Mouse (Mus musculus) limb, embryonic 15.5 days (tissue): ENCODE data around the gene Tmtc1. TPM values are rescaled to one million over a fixed set of nuclear protein-coding genes. Genes with fewer than 3 reads are reported as not detected.

ENCODE experiments used
- ATAC-seq: fragments of 200-750 bp; cut with Nextera tagmentation; 2 replicates; pipeline ENCODE4 v1.8.0; 2017; ENCODE audit warnings: low read depth, moderate TSS enrichment; ENCODE audit not compliant: insufficient number of reproducible peaks, low FRiP score, low TSS enrichment
- H3K27ac ChIP-seq: fragments of 300-500 bp; sonication (generic); 2 replicates; pipeline ENCODE4 v1.5.1; 2015; ENCODE audit warnings: moderate library complexity, mild to moderate bottlenecking, inconsistent platforms
- H3K27me3 ChIP-seq: fragments of 300-500 bp; sonication (generic); 2 replicates; pipeline ENCODE4 v1.6.1; 2015; ENCODE audit warnings: inconsistent platforms
- H3K36me3 ChIP-seq: fragments of 300-500 bp; sonication (generic); 2 replicates; pipeline ENCODE4 v1.6.1; 2015; ENCODE audit warnings: inconsistent platforms
- H3K4me1 ChIP-seq: fragments of 300-500 bp; sonication (generic); 2 replicates; pipeline ENCODE4 v1.6.1; 2015; ENCODE audit warnings: inconsistent platforms
- H3K4me2 ChIP-seq: fragments of 300-500 bp; sonication (generic); 2 replicates; pipeline ENCODE4 v1.6.1; 2015; ENCODE audit warnings: mild to moderate bottlenecking, inconsistent platforms
- H3K4me3 ChIP-seq: fragments of 300-500 bp; sonication (generic); 2 replicates; pipeline ENCODE4 v1.5.1; 2015; ENCODE audit warnings: mild to moderate bottlenecking, inconsistent platforms
- H3K9ac ChIP-seq: fragments of 300-500 bp; sonication (generic); 2 replicates; pipeline ENCODE4 v1.6.1; 2015; ENCODE audit warnings: inconsistent platforms
- H3K9me3 ChIP-seq: fragments of 300-500 bp; sonication (generic); 2 replicates; pipeline ENCODE4 v1.6.1; 2016; ENCODE audit warnings: inconsistent platforms
- WGBS: fragments of 180-500 bp; shearing (Covaris S2); methylation state at CpG from one replicate; pipeline ENCODE4 v1.1.7; 2015; 5-methylcytosine and 5-hydroxymethylcytosine counted together
- polyA plus RNA-seq: library from polyadenylated mRNA; unstranded; fragments of >200 nt; fragmentation: Nextera tagmentation; extraction: Ambion mirVana; gene quantifications from 2 replicates; pipeline ENCODE4 v1.2.1, GENCODE M21; 2015

Tmtc1 gene
- polyA plus RNA-seq, 1 experiment from 2014 or later: 1.3 TPM

DNA sequence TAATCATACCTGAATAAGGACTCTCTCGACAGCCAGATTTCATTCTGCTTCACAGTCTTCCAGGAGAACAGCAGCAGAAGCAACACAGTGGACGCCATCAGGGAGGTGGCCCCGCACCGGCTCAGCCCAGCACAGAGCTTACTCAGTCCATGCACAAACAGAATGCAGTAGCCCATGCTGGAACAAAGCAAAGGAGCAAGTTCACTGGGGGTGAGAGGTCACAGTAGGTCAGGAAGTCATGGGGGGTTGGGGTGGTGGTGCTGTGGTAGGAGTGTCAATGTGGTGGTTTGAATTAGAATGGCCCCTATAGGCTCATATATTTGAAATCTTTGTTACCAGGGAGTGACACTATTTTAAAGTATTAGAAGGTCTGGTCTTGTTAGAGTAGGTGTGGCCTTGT is 149.7 kb downstream of the Tmtc1 start:
- 74% methylated on average over 4 of the region's 4 CpGs for WGBS

DNA sequence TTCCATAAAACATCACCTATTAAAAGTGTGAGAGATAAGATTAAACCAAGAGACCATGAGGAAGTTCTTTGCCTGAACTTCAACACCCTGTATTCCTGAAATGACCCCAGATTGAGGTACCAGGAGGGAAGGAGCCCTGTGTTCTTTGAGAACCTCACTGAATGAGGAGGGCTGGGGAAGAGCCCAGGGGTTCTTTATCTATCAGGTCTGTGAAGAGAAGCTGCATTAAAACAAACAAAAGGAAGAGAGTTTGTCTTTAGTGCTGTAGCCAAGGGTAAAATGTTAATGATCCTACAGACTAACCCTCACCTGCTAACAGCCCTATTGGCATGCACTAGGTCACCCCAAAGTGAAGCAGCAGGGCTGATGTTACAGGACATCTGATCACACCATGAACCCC is 153.3 kb downstream of the Tmtc1 start:
- no peak overlapping the region for H3K27ac ChIP-seq
- H3K27me3 ChIP-seq: no peaks in the 10 kb centered on the region
- H3K9me3 ChIP-seq: no peaks in the 10 kb centered on the region
- H3K36me3 ChIP-seq: no peaks in the 10 kb centered on the region
- H3K4me3 ChIP-seq: no peak overlapping the region
- H3K4me2 ChIP-seq: no peak overlapping the region
- ATAC-seq: no peak
- H3K4me1 ChIP-seq: no peaks in the 10 kb centered on the region
- H3K9ac ChIP-seq: no peak overlapping the region

More for the DNA sequence above, 149.7 kb downstream of the Tmtc1 start:
- no peak for ATAC-seq
- Histone ChIP-seq H3K4me1 (peaks cover 6% of the 10 kb centered on the region), H3K4me3 (no peak overlapping the region), H3K9ac (no peak overlapping the region), H3K27ac (no peak overlapping the region), H3K27me3 (no peaks in the 10 kb centered on the region), H3K36me3 (no peaks in the 10 kb centered on the region), H3K9me3 (no peaks in the 10 kb centered on the region), H3K4me2 (no peak overlapping the region)

DNA sequence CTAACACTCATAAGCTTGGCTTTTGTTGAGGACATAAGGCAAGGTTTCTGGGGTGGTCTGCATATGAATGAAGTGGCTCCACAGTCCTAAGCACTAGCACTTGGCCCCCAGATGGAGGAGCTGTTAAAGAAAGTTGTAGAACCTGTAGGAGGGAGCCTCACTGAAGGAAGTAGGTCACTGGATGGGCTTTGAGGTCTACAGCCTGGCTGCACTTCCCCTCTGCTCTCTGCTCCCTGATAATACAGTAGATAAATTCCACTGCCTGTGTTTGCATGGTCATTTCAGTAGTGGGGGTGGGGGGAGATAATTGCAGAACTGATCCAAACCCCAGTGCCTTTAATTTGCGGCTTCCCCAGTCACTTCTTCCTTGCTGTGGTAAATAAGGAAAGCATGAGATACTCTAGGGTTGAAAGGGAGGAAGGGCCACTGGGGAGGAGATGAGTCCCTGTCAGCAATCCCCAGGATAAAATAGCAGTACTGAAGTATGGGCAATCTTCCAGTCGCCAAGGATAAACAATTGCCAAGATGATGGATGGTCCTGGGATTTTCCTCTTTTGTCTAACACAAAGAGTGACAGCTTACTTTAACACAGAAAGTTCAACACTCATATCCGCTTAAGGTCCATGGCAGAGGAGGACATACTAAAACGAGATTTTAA is 160.8 kb downstream of the Tmtc1 start:
- Histone ChIP-seq H3K9me3 (no peaks in the 10 kb centered on the region), H3K27me3 (no peaks in the 10 kb centered on the region), H3K4me2 (no peak overlapping the region), H3K4me3 (no peak overlapping the region), H3K27ac (no peak overlapping the region), H3K9ac (no peak overlapping the region), H3K4me1 (no peaks in the 10 kb centered on the region), H3K36me3 (no peaks in the 10 kb centered on the region)
- WGBS: 67% methylated on average over 4 of the region's 4 CpGs
- ATAC-seq: no peak

DNA sequence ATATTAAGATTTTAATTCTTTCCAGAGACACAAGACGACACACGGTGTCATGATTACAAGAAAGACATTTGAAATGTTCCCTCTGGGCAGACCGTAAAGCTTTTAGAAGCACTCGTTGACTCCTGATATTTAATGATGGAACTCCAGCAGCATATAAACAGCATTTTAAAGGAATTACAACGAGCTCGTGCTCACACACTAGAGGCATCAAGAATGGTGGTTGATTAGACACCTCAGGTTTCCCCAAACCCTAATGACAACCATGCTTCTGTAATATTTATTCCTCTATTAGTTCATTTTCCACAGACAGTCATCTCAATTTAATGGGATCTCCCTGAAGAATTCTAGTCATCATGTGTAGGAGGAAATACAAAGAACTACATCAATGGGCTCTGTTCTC is 164.9 kb downstream of the Tmtc1 start:
- no peak overlapping the region for H3K27ac ChIP-seq
- no peaks in the 10 kb centered on the region for H3K27me3 ChIP-seq
- H3K9ac ChIP-seq: no peak overlapping the region
- no peak for ATAC-seq
- whole genome bisulfite sequencing: 18% methylated on average over 6 of the region's 6 CpGs
- no peak overlapping the region for H3K4me2 ChIP-seq
- no peaks in the 10 kb centered on the region for H3K4me1 ChIP-seq
- no peak overlapping the region for H3K4me3 ChIP-seq
- no peaks in the 10 kb centered on the region for H3K9me3 ChIP-seq
- H3K36me3 ChIP-seq: no peaks in the 10 kb centered on the region

DNA sequence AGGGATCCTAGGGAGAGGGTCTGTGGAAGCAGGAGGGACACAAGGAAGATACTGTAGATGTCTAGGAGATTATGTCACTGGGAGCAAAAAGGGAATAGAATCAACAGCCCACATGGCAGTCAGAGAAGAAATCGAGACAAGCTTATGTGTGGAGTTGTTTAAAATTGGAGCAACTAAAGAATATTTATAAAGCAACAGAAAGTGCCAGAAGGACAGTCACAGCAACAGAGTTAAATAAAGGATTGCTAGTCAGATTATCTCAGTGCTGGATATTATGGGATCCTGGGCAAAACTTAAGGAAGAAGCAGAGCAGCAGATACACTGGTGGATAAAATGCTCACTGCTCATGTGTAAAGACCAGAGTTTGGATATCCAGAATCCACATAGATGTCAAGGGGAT is 167.8 kb downstream of the Tmtc1 start:
- Histone ChIP-seq H3K9ac (no peak overlapping the region), H3K27me3 (no peaks in the 10 kb centered on the region), H3K4me2 (no peak overlapping the region), H3K27ac (no peak overlapping the region), H3K36me3 (no peaks in the 10 kb centered on the region), H3K4me3 (no peak overlapping the region), H3K9me3 (no peaks in the 10 kb centered on the region), H3K4me1 (no peaks in the 10 kb centered on the region)
- no peak for ATAC-seq
- WGBS: 89% methylated on average over 1 of the region's 1 CpGs

DNA sequence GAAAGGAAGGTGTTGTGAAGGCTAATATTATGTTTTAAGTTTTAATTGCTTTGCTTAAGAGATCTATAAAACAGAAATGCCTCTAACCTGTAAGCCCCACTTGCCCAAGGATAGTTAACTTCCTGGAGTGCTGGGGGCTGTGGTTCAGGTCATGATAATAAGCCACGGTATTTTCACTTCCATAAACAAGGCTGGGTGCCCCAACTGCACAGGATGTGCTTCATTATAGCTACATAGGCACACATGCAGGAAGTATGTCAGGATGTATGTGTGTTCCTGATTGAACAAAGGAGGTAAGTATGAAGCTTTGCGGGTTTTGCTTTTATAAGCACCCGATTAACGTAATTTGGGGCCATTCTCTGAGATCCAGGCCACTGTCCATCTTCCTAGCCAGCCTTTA is 169.1 kb downstream of the Tmtc1 start:
- no peak for ATAC-seq
- Histone ChIP-seq H3K4me3 (no peak overlapping the region), H3K27me3 (no peaks in the 10 kb centered on the region), H3K36me3 (no peaks in the 10 kb centered on the region), H3K9me3 (no peaks in the 10 kb centered on the region), H3K4me1 (no peaks in the 10 kb centered on the region), H3K4me2 (no peak overlapping the region), H3K27ac (no peak overlapping the region), H3K9ac (no peak overlapping the region)
- 49% methylated on average over 4 of the region's 4 CpGs for WGBS

DNA sequence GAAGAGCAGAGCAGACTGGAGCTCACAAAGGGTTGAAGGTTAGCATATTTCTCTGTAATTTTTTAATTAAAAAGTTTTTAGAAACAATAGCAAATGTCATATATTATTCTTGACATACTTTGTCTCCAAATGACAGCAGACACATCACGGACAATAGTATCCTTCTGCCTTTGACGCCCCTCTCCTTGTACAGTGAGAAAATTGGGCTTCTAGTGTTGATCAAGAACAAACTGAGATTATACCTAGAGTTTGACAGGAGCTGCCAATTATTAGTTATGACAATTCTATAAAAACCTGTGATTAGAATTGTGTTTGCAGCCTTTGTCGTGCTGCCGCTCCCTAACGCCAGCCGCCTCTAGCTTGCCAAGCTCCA is 183.5 kb downstream of the Tmtc1 start:
- H3K4me1 ChIP-seq: no peaks in the 10 kb centered on the region
- ATAC-seq: no peak
- WGBS: 87% methylated on average over 6 of the region's 6 CpGs

DNA sequence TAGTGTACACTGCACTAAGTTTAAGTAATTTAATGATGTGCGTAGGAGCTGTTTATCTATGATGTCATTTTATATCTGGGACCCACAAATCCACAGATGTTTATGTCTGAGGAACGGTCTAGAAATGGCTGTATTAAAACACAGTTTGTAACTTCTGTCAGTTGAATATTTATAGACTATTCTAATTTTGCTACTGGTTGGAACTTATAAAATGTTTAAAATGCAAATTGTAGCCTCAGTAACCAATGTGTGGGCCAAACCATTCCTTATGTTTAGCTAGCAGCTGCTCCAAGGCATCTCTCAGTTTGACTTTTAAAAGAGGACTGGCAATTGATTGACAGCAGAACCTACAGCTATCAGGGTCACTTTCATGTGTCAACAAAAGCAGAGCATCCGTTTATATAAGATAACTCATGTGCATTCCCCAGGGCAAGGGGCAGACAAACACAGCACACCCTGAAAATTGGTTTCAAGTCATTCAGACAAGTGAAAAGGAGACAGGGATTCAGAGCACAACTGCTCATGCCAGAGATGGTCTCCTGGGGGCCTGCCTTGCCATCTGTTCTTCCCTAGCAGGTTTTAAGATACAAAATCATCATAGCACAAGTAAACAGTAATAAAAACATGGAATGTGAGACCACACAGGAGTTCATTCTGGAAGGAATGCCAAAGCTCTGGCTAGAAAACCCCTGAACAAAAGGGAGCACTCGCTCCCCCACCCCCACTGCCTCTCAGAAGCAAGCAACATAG is 184.0 kb downstream of the Tmtc1 start:
- WGBS: 38% methylated on average over 4 of the region's 4 CpGs
- no peak for ATAC-seq

More for the DNA sequence above, 183.5 kb downstream of the Tmtc1 start:
- H3K9me3 ChIP-seq: no peaks in the 10 kb centered on the region
- no peak overlapping the region for H3K9ac ChIP-seq
- no peaks in the 10 kb centered on the region for H3K36me3 ChIP-seq
- no peak overlapping the region for H3K27ac ChIP-seq
- H3K4me3 ChIP-seq: no peak overlapping the region
- no peaks in the 10 kb centered on the region for H3K27me3 ChIP-seq
- no peak overlapping the region for H3K4me2 ChIP-seq

DNA sequence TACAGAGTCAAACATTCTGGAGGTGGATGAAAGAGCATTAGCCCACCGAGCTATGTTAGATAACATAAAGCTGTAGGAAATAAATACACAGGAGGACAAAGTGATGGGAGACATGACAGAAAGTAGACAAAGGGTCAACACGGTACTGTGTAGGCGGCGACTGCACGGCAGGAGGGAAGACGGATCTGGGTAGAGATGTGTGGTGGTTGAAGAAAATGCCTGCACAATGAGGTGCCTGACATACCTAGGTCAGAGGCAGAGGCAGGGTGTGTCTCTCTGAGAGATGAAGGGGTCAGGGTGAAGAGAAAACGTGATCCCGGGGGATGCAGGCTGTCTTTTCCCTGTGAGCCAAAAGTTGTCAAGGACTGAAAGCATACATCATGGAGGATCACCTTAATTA is 185.1 kb downstream of the Tmtc1 start:
- no peak overlapping the region for H3K4me3 ChIP-seq
- 71% methylated on average over 8 of the region's 8 CpGs for WGBS
- ATAC-seq: no peak

More for the DNA sequence above, 184.0 kb downstream of the Tmtc1 start:
- Histone ChIP-seq H3K4me3 (no peak overlapping the region), H3K4me2 (no peak overlapping the region), H3K27ac (no peak overlapping the region), H3K9me3 (no peaks in the 10 kb centered on the region), H3K4me1 (no peaks in the 10 kb centered on the region), H3K27me3 (no peaks in the 10 kb centered on the region), H3K9ac (no peak overlapping the region), H3K36me3 (no peaks in the 10 kb centered on the region)

DNA sequence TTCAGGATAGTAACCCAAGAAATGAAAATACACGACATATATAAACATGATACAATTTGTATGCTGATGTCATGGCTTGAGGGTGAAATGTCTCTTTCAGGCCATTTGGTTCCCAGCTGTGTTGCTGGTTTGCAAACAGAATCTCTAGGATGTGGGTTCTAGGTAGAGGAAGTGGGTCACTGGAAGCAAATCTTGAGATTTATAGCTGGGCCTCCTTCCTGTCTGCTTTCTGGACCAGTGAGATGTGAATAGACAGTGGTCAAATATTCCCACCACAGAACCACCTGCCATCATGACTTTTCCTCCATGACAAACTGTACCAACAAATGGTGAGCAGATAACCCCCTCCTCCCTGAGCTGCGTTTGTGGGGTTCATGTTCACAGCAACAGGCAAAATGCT is 186.4 kb downstream of the Tmtc1 start:
- H3K27me3 ChIP-seq: no peaks in the 10 kb centered on the region
- H3K4me1 ChIP-seq: no peaks in the 10 kb centered on the region
- no peak overlapping the region for H3K27ac ChIP-seq
- H3K9me3 ChIP-seq: no peaks in the 10 kb centered on the region
- H3K9ac ChIP-seq: no peak overlapping the region
- 75% methylated on average over 2 of the region's 2 CpGs for WGBS
- no peak overlapping the region for H3K4me2 ChIP-seq
- H3K4me3 ChIP-seq: no peak overlapping the region
- H3K36me3 ChIP-seq: no peaks in the 10 kb centered on the region
- no peak for ATAC-seq

More for the DNA sequence above, 185.1 kb downstream of the Tmtc1 start:
- no peaks in the 10 kb centered on the region for H3K36me3 ChIP-seq
- H3K9me3 ChIP-seq: no peaks in the 10 kb centered on the region
- H3K9ac ChIP-seq: no peak overlapping the region
- no peak overlapping the region for H3K4me2 ChIP-seq
- no peak overlapping the region for H3K27ac ChIP-seq
- no peaks in the 10 kb centered on the region for H3K27me3 ChIP-seq
- H3K4me1 ChIP-seq: no peaks in the 10 kb centered on the region

DNA sequence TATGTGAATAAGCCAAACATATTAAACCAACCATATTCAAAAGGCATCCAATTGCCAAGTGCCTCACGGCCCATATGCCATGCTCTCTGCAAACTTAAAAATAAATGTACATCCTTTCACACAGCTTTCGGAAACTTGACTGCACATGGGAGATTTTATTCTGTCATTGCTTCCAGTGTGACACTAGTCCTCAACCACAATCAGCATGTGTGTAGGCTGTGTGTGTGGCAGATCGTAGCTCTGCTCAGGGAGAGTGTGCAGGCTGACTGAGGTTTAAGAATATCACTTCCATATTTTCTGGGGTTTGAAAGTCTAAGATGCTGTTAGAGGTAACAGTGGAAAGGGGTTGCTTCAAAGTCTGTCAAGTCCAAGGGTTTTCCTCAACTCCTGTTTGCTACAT is 188.1 kb downstream of the Tmtc1 start:
- Histone ChIP-seq H3K9ac (no peak overlapping the region), H3K4me2 (no peak overlapping the region), H3K27me3 (no peaks in the 10 kb centered on the region), H3K4me3 (no peak overlapping the region), H3K4me1 (no peaks in the 10 kb centered on the region), H3K9me3 (no peaks in the 10 kb centered on the region), H3K27ac (no peak overlapping the region), H3K36me3 (no peaks in the 10 kb centered on the region)
- WGBS: 84% methylated on average over 3 of the region's 3 CpGs
- ATAC-seq: no peak

DNA sequence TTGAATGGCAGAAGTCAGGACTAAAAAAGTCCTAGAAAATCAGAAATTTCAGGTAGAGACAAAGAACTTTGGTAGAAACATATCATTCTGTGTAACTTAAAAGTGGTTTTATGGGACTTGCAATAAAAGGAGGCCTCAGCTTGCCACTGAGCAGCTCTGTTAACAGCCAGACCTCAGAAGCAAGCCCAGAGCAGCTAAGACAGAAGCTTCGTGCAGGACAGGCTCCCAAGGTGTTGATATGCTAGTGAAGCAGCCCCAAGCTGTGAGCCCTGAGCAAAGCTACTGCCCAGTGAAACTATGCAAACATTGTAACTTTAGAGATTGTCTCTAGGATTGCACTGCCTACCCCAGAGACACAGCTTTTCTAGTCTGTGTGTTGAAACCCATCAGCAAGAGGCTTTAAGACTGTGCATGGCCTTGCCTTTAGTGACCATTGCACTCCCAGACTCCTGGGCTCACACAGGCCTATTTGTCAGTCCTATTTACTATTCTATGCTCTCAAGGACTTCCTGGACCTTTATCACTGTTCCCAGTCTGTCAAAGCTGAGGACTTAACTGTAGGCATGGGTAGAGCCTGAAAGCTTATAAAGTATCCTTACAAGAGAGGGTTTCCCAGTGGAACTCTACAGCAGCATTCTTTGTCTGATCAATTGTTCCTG is 188.7 kb downstream of the Tmtc1 start:
- H3K4me1 ChIP-seq: no peaks in the 10 kb centered on the region
- no peak overlapping the region for H3K9ac ChIP-seq
- ATAC-seq: no peak
- no peaks in the 10 kb centered on the region for H3K36me3 ChIP-seq
- no peaks in the 10 kb centered on the region for H3K27me3 ChIP-seq
- WGBS: 35% methylated on average over 1 of the region's 1 CpGs
- H3K27ac ChIP-seq: no peak overlapping the region
- no peaks in the 10 kb centered on the region for H3K9me3 ChIP-seq
- H3K4me3 ChIP-seq: no peak overlapping the region
- no peak overlapping the region for H3K4me2 ChIP-seq
